Mouse (Mus musculus) embryonic facial prominence, embryonic 11.5 days (tissue): ENCODE results near the gene Uchl5. TPM values are rescaled to one million over a fixed set of nuclear protein-coding genes. Genes with fewer than 3 reads are reported as not detected.

Source experiments
- ATAC-seq: fragments of 200-750 bp; cut with Nextera tagmentation; replicated peaks from 2 replicates; pipeline ENCODE4 v1.8.0; 2017; ENCODE audit warnings: low read depth; ENCODE audit not compliant: insufficient number of reproducible peaks, low FRiP score, low TSS enrichment
- DNase-seq: peaks from one replicate; pipeline ENCODE4 v3.0.0-alpha.2; 2015; ENCODE audit warnings: low spot score
- H3K27ac ChIP-seq: fragments of 300-500 bp; sonication (generic); replicated peaks from 2 replicates; pipeline ENCODE4 v1.5.1; 2014; ENCODE audit warnings: mild to moderate bottlenecking, low read depth, low read length, control low read depth
- H3K27me3 ChIP-seq: fragments of 300-500 bp; sonication (generic); 2 replicates; pipeline ENCODE4 v1.6.1; 2014; ENCODE audit warnings: mild to moderate bottlenecking, low read length, moderate library complexity, mixed read lengths; ENCODE audit not compliant: control insufficient read depth, insufficient read depth
- H3K36me3 ChIP-seq: fragments of 300-500 bp; sonication (generic); replicated peaks from 2 replicates; pipeline ENCODE4 v1.6.1; 2014; ENCODE audit warnings: low read depth, mild to moderate bottlenecking, low read length, moderate library complexity, mixed read lengths; ENCODE audit not compliant: control insufficient read depth, insufficient read depth
- H3K4me1 ChIP-seq: fragments of 300-500 bp; sonication (generic); 2 replicates; pipeline ENCODE4 v1.6.1; 2014; ENCODE audit warnings: low read length, mixed read lengths; ENCODE audit not compliant: control insufficient read depth, insufficient read depth
- H3K4me2 ChIP-seq: fragments of 300-500 bp; sonication (generic); 2 replicates; pipeline ENCODE4 v1.6.1; 2014; ENCODE audit warnings: low read depth, mild to moderate bottlenecking, control low read depth, low read length, moderate library complexity
- H3K4me3 ChIP-seq: fragments of 300-500 bp; sonication (generic); 2 replicates; pipeline ENCODE4 v1.5.1; 2014; ENCODE audit warnings: low read depth, low read length, control low read depth
- H3K9ac ChIP-seq: fragments of 300-500 bp; sonication (generic); replicated peaks from 2 replicates; pipeline ENCODE4 v1.6.1; 2014; ENCODE audit warnings: mild to moderate bottlenecking, control low read depth, low read length
- H3K9me3 ChIP-seq: fragments of 300-500 bp; sonication (generic); replicated peaks from 2 replicates; pipeline ENCODE4 v1.6.1; 2016; ENCODE audit warnings: mild to moderate bottlenecking, low read length, inconsistent platforms, mixed read lengths; ENCODE audit not compliant: control insufficient read depth
- WGBS: fragments of 180-500 bp; shearing (Covaris S2); extraction: QIAGEN DNeasy Blood & Tissue Kit; methylation state at CpG from one replicate; pipeline ENCODE4 v1.1.7; 2014; 5-methylcytosine and 5-hydroxymethylcytosine counted together
- polyA plus RNA-seq: library from polyadenylated mRNA; unstranded; fragments of >200 nt; fragmentation: Nextera tagmentation; extraction: Ambion mirVana; gene quantifications from 2 replicates; pipeline ENCODE4 v1.2.1, GENCODE M21; 2014

The Uchl5 gene
- polyA plus RNA-seq, 1 experiment from 2014 or later: 90.2 TPM

GRCm38 (mm10) chr1:143740581-143740980 lies 36.5 kb upstream of the Uchl5 start:
- H3K27ac ChIP-seq: no peak overlapping the region
- H3K4me1 ChIP-seq: no peaks in the 10 kb centered on the region; the same call in 1 of the 2 replicates
- no peak overlapping the region for H3K4me2 ChIP-seq
- H3K9ac ChIP-seq: no peak overlapping the region
- DNase-seq: no peak
- H3K27me3 ChIP-seq: no peaks in the 10 kb centered on the region
- no peaks in the 10 kb centered on the region for H3K9me3 ChIP-seq
- no peak overlapping the region for H3K4me3 ChIP-seq
- no peak for ATAC-seq
- 94% methylated on average over 9 of the region's 10 CpGs for WGBS
- no peaks in the 10 kb centered on the region; the same call in 1 of the 2 replicates for H3K36me3 ChIP-seq

- ATAC-seq: no peak
- H3K4me1 ChIP-seq: no peaks in the 10 kb centered on the region; the same call in 1 of the 2 replicates
- no peaks in the 10 kb centered on the region for H3K9me3 ChIP-seq
- H3K4me3 ChIP-seq: no peak overlapping the region
- H3K27ac ChIP-seq: no peak overlapping the region
- no peak overlapping the region for H3K9ac ChIP-seq
- no peaks in the 10 kb centered on the region for H3K27me3 ChIP-seq
- 90% methylated on average over 5 of the region's 5 CpGs for WGBS
- H3K36me3 ChIP-seq: no peaks in the 10 kb centered on the region; the same call in 1 of the 2 replicates
- H3K4me2 ChIP-seq: no peak overlapping the region
- DNase-seq: no peak
Observed at GRCm38 (mm10) chr1:143741331-143741730, 35.7 kb upstream of the Uchl5 start.

GRCm38 (mm10) chr1:143742186-143742585 lies 34.9 kb upstream of the Uchl5 start:
- Histone ChIP-seq H3K9ac (no peak overlapping the region), H3K4me2 (no peak overlapping the region)

GRCm38 (mm10) chr1:143745871-143746270 lies 31.2 kb upstream of the Uchl5 start:
- H3K36me3 ChIP-seq: no peaks in the 10 kb centered on the region; the same call in 1 of the 2 replicates
- WGBS: 87% methylated on average over 10 of the region's 10 CpGs

More at GRCm38 (mm10) chr1:143742186-143742585, 34.9 kb upstream of the Uchl5 start:
- H3K4me3 ChIP-seq: no peak overlapping the region
- ATAC-seq (no peak), DNase-seq (no peak)
- WGBS: 72% methylated on average over 6 of the region's 6 CpGs
- no peaks in the 10 kb centered on the region; the same call in 1 of the 2 replicates for H3K36me3 ChIP-seq
- no peak overlapping the region for H3K27ac ChIP-seq
- no peaks in the 10 kb centered on the region for H3K9me3 ChIP-seq
- H3K4me1 ChIP-seq: no peaks in the 10 kb centered on the region; the same call in 1 of the 2 replicates
- H3K27me3 ChIP-seq: no peaks in the 10 kb centered on the region

GRCm38 (mm10) chr1:143762159-143762558 lies 14.9 kb upstream of the Uchl5 start:
- no peak for DNase-seq
- H3K9ac ChIP-seq: no peak overlapping the region
- H3K27ac ChIP-seq: no peak overlapping the region
- no peaks in the 10 kb centered on the region for H3K9me3 ChIP-seq
- ATAC-seq: no peak
- WGBS: 92% methylated on average over 8 of the region's 8 CpGs
- no peaks in the 10 kb centered on the region; the same call in 1 of the 2 replicates for H3K36me3 ChIP-seq
- H3K4me1 ChIP-seq: no peaks in the 10 kb centered on the region
- no peaks in the 10 kb centered on the region for H3K27me3 ChIP-seq
- H3K4me2 ChIP-seq: no peak overlapping the region
- H3K4me3 ChIP-seq: no peak overlapping the region

More at GRCm38 (mm10) chr1:143745871-143746270, 31.2 kb upstream of the Uchl5 start:
- H3K9ac ChIP-seq: no peak overlapping the region
- no peaks in the 10 kb centered on the region for H3K4me1 ChIP-seq
- no peaks in the 10 kb centered on the region for H3K27me3 ChIP-seq
- H3K4me2 ChIP-seq: no peak overlapping the region
- no peaks in the 10 kb centered on the region for H3K9me3 ChIP-seq
- DNase-seq (no peak), ATAC-seq (no peak)
- no peak overlapping the region for H3K4me3 ChIP-seq
- no peak overlapping the region for H3K27ac ChIP-seq

GRCm38 (mm10) chr1:143764443-143764842 lies 12.6 kb upstream of the Uchl5 start:
- no peak overlapping the region for H3K4me3 ChIP-seq
- no peak overlapping the region for H3K27ac ChIP-seq
- 79% methylated on average over 1 of the region's 1 CpGs for WGBS
- H3K27me3 ChIP-seq: no peaks in the 10 kb centered on the region
- no peaks in the 10 kb centered on the region for H3K9me3 ChIP-seq
- no peak for DNase-seq
- no peak overlapping the region for H3K9ac ChIP-seq
- ATAC-seq: no peak
- H3K4me2 ChIP-seq: no peak overlapping the region
- H3K36me3 ChIP-seq: no peaks in the 10 kb centered on the region; the same call in 1 of the 2 replicates
- no peaks in the 10 kb centered on the region for H3K4me1 ChIP-seq

- DNase-seq (no peak), ATAC-seq (no peak)
- Histone ChIP-seq H3K4me3 (no peak overlapping the region), H3K9me3 (no peaks in the 10 kb centered on the region), H3K36me3 (peaks cover 2% of the 10 kb centered on the region; the same call in 1 of the 2 replicates), H3K4me1 (no peaks in the 10 kb centered on the region), H3K9ac (no peak overlapping the region), H3K27me3 (no peaks in the 10 kb centered on the region), H3K4me2 (no peak overlapping the region), H3K27ac (no peak overlapping the region)
- WGBS: 88% methylated on average over 4 of the region's 4 CpGs
Observed at GRCm38 (mm10) chr1:143765801-143766200, 11.3 kb upstream of the Uchl5 start.

- H3K9me3 ChIP-seq: no peaks in the 10 kb centered on the region
- H3K27me3 ChIP-seq: no peaks in the 10 kb centered on the region
- H3K36me3 ChIP-seq: 0 out of 2 replicates have a peak, but pooled peaks cover 2% of the 10 kb centered on the region
- no peaks in the 10 kb centered on the region for H3K4me1 ChIP-seq
- no peak overlapping the region for H3K27ac ChIP-seq
- H3K9ac ChIP-seq: no peak overlapping the region
- DNase-seq (no peak), ATAC-seq (no peak)
- 90% methylated on average over 6 of the region's 6 CpGs for WGBS
- no peak overlapping the region for H3K4me2 ChIP-seq
- H3K4me3 ChIP-seq: no peak overlapping the region
Observed at GRCm38 (mm10) chr1:143766238-143766637, 10.8 kb upstream of the Uchl5 start.
